Mouse (Mus musculus): ENCODE results near the gene Btrc. TPM values are rescaled to one million over a fixed set of nuclear protein-coding genes. Genes with fewer than 3 reads are reported as not detected.

The Btrc gene
- polyA plus RNA-seq, 2 experiments: 41.5 to 44.1 TPM

DNA sequence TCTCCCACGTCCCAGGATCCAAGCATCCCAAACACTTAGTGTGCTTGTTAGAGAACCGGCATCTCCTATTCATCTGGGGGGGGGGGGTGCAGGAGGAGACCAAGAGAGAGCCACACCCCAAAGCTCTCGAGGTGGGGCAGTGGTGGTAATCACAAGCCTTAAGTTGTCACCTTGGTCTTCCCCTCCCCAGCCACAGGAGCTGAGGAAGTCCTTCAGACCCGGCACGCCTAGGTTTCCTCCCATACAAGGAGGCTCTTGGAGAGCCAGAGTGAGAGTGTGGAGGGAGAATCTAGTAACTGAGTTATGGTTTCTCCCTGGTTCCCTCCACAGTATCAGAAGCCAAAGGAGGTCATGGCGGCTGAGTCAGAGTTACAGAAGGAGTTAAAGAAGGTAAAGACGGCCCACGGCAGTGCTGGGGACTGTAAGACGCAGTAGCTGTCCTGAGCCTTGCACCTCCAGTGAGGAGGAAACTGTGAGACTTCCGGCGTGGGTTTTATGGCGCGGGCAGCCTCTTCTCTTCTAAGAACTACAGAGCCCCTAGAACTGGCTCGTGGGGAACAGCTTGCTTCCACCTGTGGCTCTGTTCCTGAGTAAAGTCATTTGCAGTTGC lies 213.7 kb downstream of the Btrc start:
- no peak for TF ChIP-seq POLR2A (IDR thresholded peaks at IDR 0.05; ENCODE audit: borderline replicate concordance, extremely low read depth, insufficient read depth, insufficient read length)
- H3K36me3 ChIP-seq (ENCODE audit: control insufficient read depth, insufficient read depth, low read length): peaks cover 43% of the 10 kb centered on the region
- no peak overlapping the region for H3K4me2 ChIP-seq (replicated peaks; ENCODE audit: low read depth, low read length, severe bottlenecking)
- no peaks in the 10 kb centered on the region for H3K27me3 ChIP-seq (ENCODE audit: control insufficient read depth, insufficient read depth, low read length)
- H3K4me3 ChIP-seq (replicated peaks; ENCODE audit: low read length): no peak overlapping the region
- no peak overlapping the region for H3K9ac ChIP-seq (ENCODE audit: low read depth, low read length, severe bottlenecking)
- H3K27ac ChIP-seq (replicated peaks; ENCODE audit: low read depth, low read length): no peak overlapping the region
- DNase-seq (ENCODE audit: low spot score) (no peak), ATAC-seq (ENCODE audit: low FRiP score, low read depth) (no peak)
- WGBS: 66% methylated on average over 14 of the region's 14 CpGs
- H3K4me1 ChIP-seq (ENCODE audit: control insufficient read depth, insufficient read depth, low read length): peaks cover 34% of the 10 kb centered on the region
- no peaks in the 10 kb centered on the region for H3K9me3 ChIP-seq (ENCODE audit: control insufficient read depth, low read length)

DNA sequence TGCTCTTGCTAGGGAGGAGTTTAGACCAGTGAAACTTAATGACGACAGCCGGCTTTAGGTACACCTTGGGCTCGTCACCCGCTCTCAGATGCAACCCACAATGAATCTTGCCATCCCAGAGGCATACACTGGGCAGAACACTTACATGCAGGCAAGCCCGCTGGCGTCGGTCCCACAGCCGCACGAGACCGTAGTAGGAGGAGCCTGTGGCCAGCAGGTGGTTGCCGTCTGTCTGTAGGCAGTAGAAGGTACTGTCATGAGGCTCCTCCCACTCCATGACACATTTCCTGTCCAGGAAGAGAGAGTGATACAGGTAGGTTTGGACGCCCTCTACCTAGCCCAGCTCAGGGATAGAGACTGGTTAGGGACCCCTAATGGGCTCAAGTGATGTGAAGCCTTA lies 215.4 kb downstream of the Btrc start:
- Histone ChIP-seq H3K4me1 (ENCODE audit: control insufficient read depth, insufficient read depth, low read length) (peaks cover 35% of the 10 kb centered on the region), H3K4me3 (replicated peaks; ENCODE audit: low read length) (no peak overlapping the region), H3K27ac (replicated peaks; ENCODE audit: low read depth, low read length) (no peak overlapping the region), H3K9ac (ENCODE audit: low read depth, low read length, severe bottlenecking) (no peak overlapping the region), H3K27me3 (ENCODE audit: control insufficient read depth, insufficient read depth, low read length) (no peaks in the 10 kb centered on the region), H3K36me3 (ENCODE audit: control insufficient read depth, insufficient read depth, low read length) (peaks cover 43% of the 10 kb centered on the region), H3K9me3 (ENCODE audit: control insufficient read depth, low read length) (no peaks in the 10 kb centered on the region), H3K4me2 (replicated peaks; ENCODE audit: low read depth, low read length, severe bottlenecking) (no peak overlapping the region)
- TF ChIP-seq POLR2A (IDR thresholded peaks at IDR 0.05; ENCODE audit: borderline replicate concordance, extremely low read depth, insufficient read depth, insufficient read length): no peak
- ATAC-seq (ENCODE audit: low FRiP score, low read depth) (no peak), DNase-seq (ENCODE audit: low spot score) (no peak)
- WGBS: 83% methylated on average over 12 of the region's 12 CpGs

DNA sequence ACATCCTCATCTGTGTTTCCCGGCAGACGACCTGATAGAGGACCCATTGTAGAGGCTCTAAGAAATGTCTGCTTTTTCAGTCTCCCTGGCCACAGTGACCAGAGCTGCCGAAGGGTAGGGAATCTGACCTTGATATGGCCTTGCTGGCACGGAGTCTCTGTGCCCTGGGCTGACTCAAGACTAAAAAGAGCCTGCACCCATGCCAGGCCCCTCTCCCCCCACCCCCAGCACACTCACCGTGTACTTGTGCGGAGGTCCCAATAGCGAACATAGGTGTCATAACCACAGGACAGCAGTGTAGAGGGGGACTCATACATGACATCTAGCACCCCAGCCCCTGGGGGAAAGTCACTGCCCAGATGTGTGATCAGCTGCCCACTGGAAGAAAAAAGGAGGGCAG lies 215.9 kb downstream of the Btrc start:
- 90% methylated on average over 7 of the region's 7 CpGs for WGBS
- Histone ChIP-seq H3K36me3 (ENCODE audit: control insufficient read depth, insufficient read depth, low read length) (peaks cover 43% of the 10 kb centered on the region), H3K4me1 (ENCODE audit: control insufficient read depth, insufficient read depth, low read length) (peaks cover 30% of the 10 kb centered on the region), H3K9me3 (ENCODE audit: control insufficient read depth, low read length) (no peaks in the 10 kb centered on the region), H3K27ac (replicated peaks; ENCODE audit: low read depth, low read length) (no peak overlapping the region), H3K27me3 (ENCODE audit: control insufficient read depth, insufficient read depth, low read length) (no peaks in the 10 kb centered on the region), H3K4me2 (replicated peaks; ENCODE audit: low read depth, low read length, severe bottlenecking) (no peak overlapping the region), H3K4me3 (replicated peaks; ENCODE audit: low read length) (no peak overlapping the region), H3K9ac (ENCODE audit: low read depth, low read length, severe bottlenecking) (no peak overlapping the region)
- ATAC-seq (ENCODE audit: low FRiP score, low read depth): no peak
- DNase-seq (ENCODE audit: low spot score): no peak
- no peak for TF ChIP-seq POLR2A (IDR thresholded peaks at IDR 0.05; ENCODE audit: borderline replicate concordance, extremely low read depth, insufficient read depth, insufficient read length)

Other genes with a start within 250 kb of the Btrc start
- gene Tlx1, start 213.1 kb upstream of the Btrc start, polyA plus RNA-seq (2012; rRNA removed): 0.68 and 0.82 TPM in 2 replicates
- 0.18 and 0.55 TPM in 2 replicates for gene Tlx1, start 213.1 kb upstream of the Btrc start, polyA plus RNA-seq (2014; fragmentation: Nextera tagmentation; extraction: Ambion mirVana)
- gene Lbx1, start 127.9 kb upstream of the Btrc start, polyA plus RNA-seq (2012; rRNA removed): 2.7 and 3.9 TPM in 2 replicates
- 1.4 and 2.2 TPM in 2 replicates for gene Lbx1, start 127.9 kb upstream of the Btrc start, polyA plus RNA-seq (2014; fragmentation: Nextera tagmentation; extraction: Ambion mirVana)
- gene Poll, start 196.8 kb downstream of the Btrc start, polyA plus RNA-seq (2012; rRNA removed): 12.5 and 14.5 TPM in 2 replicates
- gene Poll, start 196.8 kb downstream of the Btrc start, polyA plus RNA-seq (2014; fragmentation: Nextera tagmentation; extraction: Ambion mirVana): 12.3 and 14.0 TPM in 2 replicates
- gene Gm17018, start 196.9 kb downstream of the Btrc start, polyA plus RNA-seq (2012; rRNA removed): 12.1 and 15.9 TPM in 2 replicates
- 39.6 and 41.2 TPM in 2 replicates for gene Gm17018, start 196.9 kb downstream of the Btrc start, polyA plus RNA-seq (2014; fragmentation: Nextera tagmentation; extraction: Ambion mirVana)

Measured in limb, embryonic 14.5 days (tissue).